Mouse (Mus musculus) cerebellum, adult 2 months (tissue): ENCODE measurements around the gene Echdc3. TPM values are rescaled to one million over a fixed set of nuclear protein-coding genes. Genes with fewer than 3 reads are reported as not detected.

ENCODE experiments used
- DNase-seq, 2 experiments: peaks; one replicate each; pipeline ENCODE4 v3.0.0; 2021
- H3K27ac ChIP-seq: fragments of 200-500 bp; 2 replicates; pipeline ENCODE4 v1.5.1; 2012; ENCODE audit warnings: low read length, control low read depth, inconsistent platforms; ENCODE audit not compliant: insufficient read depth
- H3K27me3 ChIP-seq: fragments of 200-500 bp; 2 replicates; pipeline ENCODE4 v1.6.1; 2012; ENCODE audit warnings: inconsistent platforms, mild to moderate bottlenecking, low read length, moderate library complexity; ENCODE audit not compliant: control insufficient read depth, insufficient read depth
- H3K4me1 ChIP-seq: fragments of 200-500 bp; 2 replicates; pipeline ENCODE4 v1.6.1; 2011; ENCODE audit warnings: low read length; ENCODE audit not compliant: control insufficient read depth, insufficient read depth
- H3K4me3 ChIP-seq: fragments of 200-500 bp; replicated peaks from 2 replicates; pipeline ENCODE3; 2011; ENCODE audit warnings: mild to moderate bottlenecking, low read depth, low read length, control low read depth; ENCODE audit not compliant: insufficient read depth
- CTCF ChIP-seq: fragments of 200-500 bp; IDR thresholded peaks from 2 replicates; pipeline ENCODE4 v1.5.1; 2011; ENCODE audit warnings: low read depth, mild to moderate bottlenecking, control low read depth, low read length, moderate library complexity, borderline replicate concordance; ENCODE audit not compliant: insufficient read depth
- POLR2A ChIP-seq: fragments of 200-500 bp; IDR thresholded peaks from 2 replicates; pipeline ENCODE4 v1.6.1; 2011; ENCODE audit warnings: low read length, control low read depth, borderline replicate concordance; ENCODE audit not compliant: insufficient read depth
- WGBS: fragments of 180-500 bp; shearing (Covaris S2); methylation state at CpG from one replicate; pipeline ENCODE4 v1.1.7; 2018; 5-methylcytosine and 5-hydroxymethylcytosine counted together
- polyA plus RNA-seq: library from polyadenylated mRNA; depleted of rRNA; stranded (reverse); fragments of >200 nt; gene quantifications from 2 replicates; pipeline ENCODE4 v1.2.3, GENCODE M21; 2012

Gene Echdc3
- polyA plus RNA-seq, 1 experiment: 3.1 TPM

- Histone ChIP-seq H3K4me3 (no peak overlapping the region), H3K27me3 (no peaks in the 10 kb centered on the region; the same call in 1 of the 2 replicates), H3K4me1 (no peaks in the 10 kb centered on the region), H3K27ac (no peak overlapping the region)
- TF ChIP-seq POLR2A (no peak), CTCF (no peak)
- WGBS: 64% methylated on average over 2 of the region's 2 CpGs
- DNase-seq: no peak
Measured at GRCm38 (mm10) chr2:6159735-6160134, 53.1 kb downstream of the Echdc3 start.

GRCm38 (mm10) chr2:6159219-6159618 lies 53.6 kb downstream of the Echdc3 start:
- Histone ChIP-seq H3K27ac (no peak overlapping the region), H3K4me3 (no peak overlapping the region), H3K27me3 (no peaks in the 10 kb centered on the region; the same call in 1 of the 2 replicates), H3K4me1 (no peaks in the 10 kb centered on the region)
- 92% methylated on average over 9 of the region's 9 CpGs for WGBS
- no peak for DNase-seq
- TF ChIP-seq CTCF (no peak), POLR2A (no peak)

GRCm38 (mm10) chr2:6157635-6158034 lies 55.2 kb downstream of the Echdc3 start:
- no peak for DNase-seq
- no peak overlapping the region for H3K27ac ChIP-seq
- TF ChIP-seq CTCF (no peak), POLR2A (no peak)
- no peaks in the 10 kb centered on the region; the same call in 1 of the 2 replicates for H3K27me3 ChIP-seq
- H3K4me1 ChIP-seq: no peaks in the 10 kb centered on the region
- 90% methylated on average over 7 of the region's 7 CpGs for WGBS
- H3K4me3 ChIP-seq: no peak overlapping the region

- DNase-seq: no peak
- 87% methylated on average over 4 of the region's 4 CpGs for WGBS
- no peak overlapping the region for H3K4me3 ChIP-seq
- no peaks in the 10 kb centered on the region; the same call in 1 of the 2 replicates for H3K27me3 ChIP-seq
- no peak overlapping the region for H3K27ac ChIP-seq
- no peaks in the 10 kb centered on the region for H3K4me1 ChIP-seq
- TF ChIP-seq POLR2A (no peak), CTCF (no peak)
Measured at GRCm38 (mm10) chr2:6157208-6157607, 55.6 kb downstream of the Echdc3 start.

- H3K4me1 ChIP-seq: 0 out of 2 replicates have a peak, but pooled peaks cover 2% of the 10 kb centered on the region
- WGBS: 95% methylated on average over 5 of the region's 5 CpGs
- H3K4me3 ChIP-seq: no peak overlapping the region
- no peaks in the 10 kb centered on the region for H3K27me3 ChIP-seq
- no peak for DNase-seq
- H3K27ac ChIP-seq: no peak overlapping the region
- TF ChIP-seq CTCF (no peak), POLR2A (no peak)
Measured at GRCm38 (mm10) chr2:6149801-6150200, 63.0 kb downstream of the Echdc3 start.

- peak in 1 of 2 experiments; percentile 42 for DNase-seq
- H3K27ac ChIP-seq: no peak overlapping the region
- H3K4me1 ChIP-seq: 0 out of 2 replicates have a peak, but pooled peaks cover 2% of the 10 kb centered on the region
- no peaks in the 10 kb centered on the region for H3K27me3 ChIP-seq
- no peak for TF ChIP-seq POLR2A
- no peak for TF ChIP-seq CTCF
- 40% methylated on average over 7 of the region's 7 CpGs for WGBS
- H3K4me3 ChIP-seq: no peak overlapping the region
Measured at GRCm38 (mm10) chr2:6146901-6147300, 65.9 kb downstream of the Echdc3 start.

- 89% methylated on average over 4 of the region's 4 CpGs for WGBS
- no peak for DNase-seq
- H3K27me3 ChIP-seq: no peaks in the 10 kb centered on the region
- H3K27ac ChIP-seq: no peak overlapping the region
- TF ChIP-seq CTCF (no peak), POLR2A (no peak)
- H3K4me3 ChIP-seq: no peak overlapping the region
- 0 out of 2 replicates have a peak, but pooled peaks cover 2% of the 10 kb centered on the region for H3K4me1 ChIP-seq
Measured at GRCm38 (mm10) chr2:6146257-6146656, 66.6 kb downstream of the Echdc3 start.

GRCm38 (mm10) chr2:6145611-6146010 lies 67.2 kb downstream of the Echdc3 start:
- Histone ChIP-seq H3K27ac (no peak overlapping the region), H3K4me1 (0 out of 2 replicates have a peak, but pooled peaks cover 2% of the 10 kb centered on the region), H3K4me3 (no peak overlapping the region), H3K27me3 (no peaks in the 10 kb centered on the region)
- no peak for DNase-seq
- 73% methylated on average over 10 of the region's 10 CpGs for WGBS
- TF ChIP-seq POLR2A (no peak), CTCF (no peak)
